Mouse (Mus musculus) midbrain, embryonic 16.5 days (tissue): ENCODE data around the gene Ppm1k. TPM values are rescaled to one million over a fixed set of nuclear protein-coding genes. Genes with fewer than 3 reads are reported as not detected.
"Not testable (repeated sequence)": the region's sequence is repeated elsewhere in the genome, so short reads cannot be mapped to it uniquely, and the experiment has no call there.

ENCODE experiments used
- ATAC-seq: fragments of 200-750 bp; cut with Nextera tagmentation; 2 replicates; pipeline ENCODE4 v1.8.0; 2017; ENCODE audit warnings: moderate TSS enrichment
- H3K27ac ChIP-seq: fragments of 300-500 bp; sonication (generic); 2 replicates; pipeline ENCODE4 v1.5.1; 2014; ENCODE audit warnings: mild to moderate bottlenecking, low read length, mixed read lengths
- H3K27me3 ChIP-seq: fragments of 300-500 bp; sonication (generic); 2 replicates; pipeline ENCODE4 v1.6.1; 2014; ENCODE audit warnings: low read depth, low read length, mixed read lengths; ENCODE audit not compliant: control insufficient read depth, insufficient read depth
- H3K36me3 ChIP-seq: fragments of 300-500 bp; sonication (generic); 2 replicates; pipeline ENCODE4 v1.6.1; 2014; ENCODE audit warnings: mild to moderate bottlenecking, low read length, moderate library complexity, mixed read lengths; ENCODE audit not compliant: control insufficient read depth, insufficient read depth
- H3K4me1 ChIP-seq: fragments of 300-500 bp; sonication (generic); 2 replicates; pipeline ENCODE4 v1.6.1; 2014; ENCODE audit warnings: mild to moderate bottlenecking, low read length, mixed read lengths; ENCODE audit not compliant: control insufficient read depth, insufficient read depth
- H3K4me2 ChIP-seq: fragments of 300-500 bp; sonication (generic); 2 replicates; pipeline ENCODE4 v1.6.1; 2014; ENCODE audit warnings: mild to moderate bottlenecking, low read length, mixed read lengths
- H3K4me3 ChIP-seq: fragments of 300-500 bp; sonication (generic); 2 replicates; pipeline ENCODE4 v1.5.1; 2014; ENCODE audit warnings: low read depth, mild to moderate bottlenecking, low read length, moderate library complexity, mixed read lengths
- H3K9ac ChIP-seq: fragments of 300-500 bp; sonication (generic); 2 replicates; pipeline ENCODE4 v1.6.1; 2014; ENCODE audit warnings: low read depth, low read length, mixed read lengths
- H3K9me3 ChIP-seq: fragments of 300-500 bp; sonication (generic); replicated peaks from 2 replicates; pipeline ENCODE4 v1.6.1; 2014; ENCODE audit warnings: mild to moderate bottlenecking, low read length, mixed read lengths; ENCODE audit not compliant: control insufficient read depth, poor library complexity, severe bottlenecking
- WGBS: fragments of 180-500 bp; shearing (Covaris S2); extraction: QIAGEN DNeasy Blood & Tissue Kit; methylation state at CpG from one replicate; pipeline ENCODE4 v1.1.7; 2014; 5-methylcytosine and 5-hydroxymethylcytosine counted together
- polyA plus RNA-seq: library from polyadenylated mRNA; unstranded; fragments of >200 nt; fragmentation: Nextera tagmentation; extraction: Ambion mirVana; gene quantifications from 2 replicates; pipeline ENCODE4 v1.2.1, GENCODE M21; 2015

Gene Ppm1k
- polyA plus RNA-seq, 1 experiment from 2014 or later: 7.2 TPM

DNA sequence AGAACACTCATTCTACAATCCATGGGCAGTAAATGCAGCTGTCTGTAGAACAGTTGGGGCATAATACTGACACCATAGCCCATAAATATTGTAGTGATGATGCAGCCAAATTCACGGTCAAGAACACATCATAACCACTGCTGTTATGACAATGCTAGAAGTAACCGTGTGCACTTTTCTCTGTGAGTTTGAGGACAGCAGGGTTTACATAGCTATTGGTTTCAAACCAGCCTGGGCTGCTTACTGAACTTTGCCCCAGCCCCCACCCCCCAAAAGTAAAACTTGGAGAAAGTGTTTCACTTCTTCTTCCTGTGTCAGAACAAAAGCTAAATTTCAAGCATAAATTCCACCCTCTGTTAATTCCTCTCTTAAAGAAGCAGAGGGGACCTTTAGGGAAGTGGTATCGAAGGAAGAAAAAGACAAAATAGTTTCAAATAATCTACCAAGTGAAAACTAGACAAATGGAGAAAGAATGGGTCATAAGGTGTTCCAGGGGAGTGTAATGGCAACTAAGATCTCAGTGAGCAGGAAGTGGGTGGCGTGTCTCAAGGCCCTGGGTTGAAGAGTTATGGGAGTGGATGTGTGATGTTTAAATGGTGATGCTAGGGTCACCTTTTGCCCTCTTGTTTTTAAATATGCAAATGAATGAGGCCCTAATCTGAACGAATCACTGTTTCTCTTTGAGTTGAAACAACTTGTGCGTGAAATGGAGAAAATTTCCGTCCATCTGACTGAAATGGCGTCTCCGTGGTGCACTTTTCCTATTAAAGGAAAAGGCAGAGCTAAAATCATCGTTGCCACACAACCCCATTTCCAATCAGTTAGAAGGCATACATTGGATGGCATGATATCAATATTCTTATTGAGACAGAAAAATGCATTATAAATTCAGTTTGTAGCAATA is 14.3 kb downstream of the Ppm1k start:
- H3K9ac ChIP-seq: no peak overlapping the region
- no peaks in the 10 kb centered on the region for H3K36me3 ChIP-seq
- no peaks in the 10 kb centered on the region for H3K4me1 ChIP-seq
- H3K27ac ChIP-seq: no peak overlapping the region
- no peak for ATAC-seq
- no peaks in the 10 kb centered on the region for H3K27me3 ChIP-seq
- 91% methylated on average over 10 of the region's 10 CpGs for WGBS
- H3K9me3 ChIP-seq: no peaks in the 10 kb centered on the region
- no peak overlapping the region for H3K4me2 ChIP-seq
- H3K4me3 ChIP-seq: no peak overlapping the region

- WGBS: 72% methylated on average over 4 of the region's 4 CpGs
- H3K4me1 ChIP-seq: no peaks in the 10 kb centered on the region
- H3K9ac ChIP-seq: no peak overlapping the region
- ATAC-seq: no peak
- H3K4me2 ChIP-seq: no peak overlapping the region
- no peaks in the 10 kb centered on the region for H3K27me3 ChIP-seq
- H3K9me3 ChIP-seq: no peaks in the 10 kb centered on the region
- peaks cover 3% of the 10 kb centered on the region; the same call in 1 of the 2 replicates for H3K36me3 ChIP-seq
- no peak overlapping the region for H3K27ac ChIP-seq
- no peak overlapping the region for H3K4me3 ChIP-seq
Observed at GRCm38 (mm10) chr6:57514035-57514374, 21.3 kb downstream of the Ppm1k start.

GRCm38 (mm10) chr6:57513351-57514034 is 21.8 kb downstream of the Ppm1k start:
- ATAC-seq: no peak
- WGBS: 64% methylated on average over 7 of the region's 7 CpGs
- H3K9me3 ChIP-seq: no peaks in the 10 kb centered on the region
- peaks cover 3% of the 10 kb centered on the region; the same call in 1 of the 2 replicates for H3K36me3 ChIP-seq
- H3K4me1 ChIP-seq: no peaks in the 10 kb centered on the region
- H3K27me3 ChIP-seq: no peaks in the 10 kb centered on the region
- H3K9ac ChIP-seq: no peak overlapping the region
- H3K27ac ChIP-seq: no peak overlapping the region
- no peak overlapping the region for H3K4me2 ChIP-seq
- no peak overlapping the region for H3K4me3 ChIP-seq

DNA sequence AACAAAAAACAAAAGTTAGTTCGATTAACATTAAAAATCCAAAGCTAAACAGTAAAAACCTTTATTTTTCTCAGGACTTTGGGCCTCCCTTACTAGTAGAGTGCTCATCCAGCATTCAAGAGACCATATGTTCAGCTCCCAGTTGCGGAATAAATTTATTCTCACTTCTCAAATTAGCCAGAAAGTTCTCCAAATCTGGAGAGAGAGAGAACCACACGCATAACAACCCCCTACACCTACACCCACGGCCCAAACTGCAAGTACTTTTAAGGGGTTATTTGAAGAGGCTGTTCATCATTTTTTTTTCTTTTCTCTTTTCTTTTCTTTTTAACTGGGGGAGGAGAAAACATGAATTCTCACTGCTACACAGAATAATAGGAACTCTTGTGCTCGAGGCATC is 23.4 kb downstream of the Ppm1k start:
- no peak overlapping the region for H3K4me3 ChIP-seq

DNA sequence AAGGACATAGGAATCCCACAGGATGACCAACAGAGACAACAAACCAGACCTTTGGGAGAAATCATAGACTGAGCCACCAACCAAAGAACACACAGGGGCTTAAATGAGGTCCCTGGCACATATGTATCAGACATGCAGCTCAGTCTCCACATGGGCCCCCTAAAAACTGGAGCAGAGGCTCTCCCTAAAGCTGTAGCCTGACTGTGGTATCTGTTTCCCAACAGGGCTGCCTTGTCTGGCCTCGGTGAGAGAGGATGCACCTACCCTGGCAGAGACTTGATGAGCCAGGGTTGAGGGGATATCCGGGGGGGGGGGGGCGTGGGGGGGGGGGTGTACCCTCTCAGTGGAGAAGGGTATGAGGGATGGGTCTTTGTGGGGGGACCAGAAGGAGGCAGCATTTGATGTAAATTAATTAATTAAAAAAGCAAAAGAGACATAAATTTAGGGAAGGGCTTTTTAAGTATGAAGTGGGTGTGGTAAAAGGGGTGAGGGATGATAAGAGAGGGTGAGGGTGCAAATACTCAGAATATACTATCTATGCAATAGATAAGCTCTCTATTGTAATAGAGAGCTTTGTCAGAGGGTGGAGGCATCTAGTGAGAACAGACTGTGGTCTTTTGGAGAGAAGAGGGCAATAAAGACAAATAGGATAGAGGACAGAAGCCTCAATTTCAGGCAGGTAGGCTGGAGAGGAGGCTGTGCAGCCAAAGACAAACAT is 31.4 kb downstream of the Ppm1k start:
- H3K36me3 ChIP-seq: no peaks in the 10 kb centered on the region
- H3K9me3 ChIP-seq: no peaks in the 10 kb centered on the region
- no peak overlapping the region for H3K4me3 ChIP-seq
- 17% methylated on average over 2 of the region's 3 CpGs for WGBS
- no peaks in the 10 kb centered on the region for H3K27me3 ChIP-seq
- no peak overlapping the region for H3K4me2 ChIP-seq
- no peak overlapping the region for H3K27ac ChIP-seq
- no peak for ATAC-seq
- H3K9ac ChIP-seq: no peak overlapping the region
- no peaks in the 10 kb centered on the region for H3K4me1 ChIP-seq

More for the DNA sequence above, 23.4 kb downstream of the Ppm1k start:
- H3K9me3 ChIP-seq: no peaks in the 10 kb centered on the region
- peaks cover 3% of the 10 kb centered on the region; the same call in 1 of the 2 replicates for H3K36me3 ChIP-seq
- H3K4me2 ChIP-seq: no peak overlapping the region
- no peaks in the 10 kb centered on the region for H3K27me3 ChIP-seq
- no peaks in the 10 kb centered on the region for H3K4me1 ChIP-seq
- H3K27ac ChIP-seq: no peak overlapping the region
- no peak for ATAC-seq
- no peak overlapping the region for H3K9ac ChIP-seq
- WGBS: 91% methylated on average over 5 of the region's 5 CpGs

GRCm38 (mm10) chr6:57499209-57499608 is 36.1 kb downstream of the Ppm1k start:
- 82% methylated on average over 2 of the region's 2 CpGs for WGBS
- no peak overlapping the region for H3K27ac ChIP-seq
- no peak for ATAC-seq
- no peaks in the 10 kb centered on the region for H3K27me3 ChIP-seq
- no peaks in the 10 kb centered on the region for H3K9me3 ChIP-seq
- no peaks in the 10 kb centered on the region for H3K36me3 ChIP-seq
- no peak overlapping the region for H3K4me3 ChIP-seq
- no peak overlapping the region for H3K9ac ChIP-seq
- H3K4me1 ChIP-seq: no peaks in the 10 kb centered on the region
- no peak overlapping the region for H3K4me2 ChIP-seq

DNA sequence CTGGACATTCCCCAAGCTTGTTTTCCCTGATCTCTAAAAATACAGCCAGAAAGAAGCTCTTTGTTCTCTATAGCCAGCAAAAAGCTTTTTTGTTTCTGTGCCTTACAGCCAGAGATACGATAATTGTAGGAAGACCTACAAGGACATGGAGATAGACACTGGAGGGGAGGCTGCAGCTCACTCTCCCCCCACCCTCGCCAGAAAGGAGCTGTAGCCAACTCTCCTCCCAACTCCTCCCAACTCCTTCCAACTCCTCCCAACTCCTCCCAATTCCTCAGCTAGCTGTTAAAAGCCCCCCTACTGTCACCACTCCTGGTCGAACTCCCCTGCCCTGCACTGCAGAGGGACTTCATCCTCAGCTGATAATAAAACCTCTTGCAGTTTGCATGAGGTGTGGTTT is 67.1 kb downstream of the Ppm1k start:
- whole genome bisulfite sequencing: 32% methylated on average over 3 of the region's 3 CpGs
- H3K27me3 ChIP-seq, H3K4me1 ChIP-seq, H3K27ac ChIP-seq, ATAC-seq, H3K36me3 ChIP-seq, H3K9me3 ChIP-seq, H3K4me3 ChIP-seq, H3K9ac ChIP-seq, H3K4me2 ChIP-seq: not testable (repeated sequence)
